Mouse (Mus musculus): Measurements from ENCODE around the gene Serac1.

DNA sequence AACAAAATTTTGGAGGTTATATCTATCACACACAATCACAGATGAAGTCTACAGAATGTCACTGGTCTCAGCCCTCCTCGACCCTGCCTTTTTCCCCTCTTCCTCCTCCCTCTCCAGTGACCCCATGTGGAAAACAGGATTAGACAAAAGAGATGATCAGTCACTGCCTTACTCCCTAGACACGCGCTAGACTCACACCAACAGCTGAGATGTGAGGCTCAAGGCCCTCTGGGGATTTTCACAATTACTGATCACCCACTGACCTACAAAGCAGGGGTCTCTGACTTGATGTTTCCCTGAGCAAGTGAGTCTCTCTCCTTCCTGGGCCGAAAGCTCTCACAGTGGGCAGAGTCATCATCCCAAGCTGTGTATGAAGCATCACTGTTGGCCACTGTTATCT is 26.7 kb downstream of the Serac1 start:
- TF ChIP-seq HCFC1 (IDR thresholded peaks at IDR 0.05; ENCODE audit: borderline replicate concordance, insufficient read depth, low read length) = no peak
- TF ChIP-seq MAFK (IDR thresholded peaks at IDR 0.05; ENCODE audit: insufficient read depth, low read depth, low read length) = no peak
- TF ChIP-seq ZNF384 (IDR thresholded peaks at IDR 0.05; ENCODE audit: low read depth, low read length) = no peak
- no peak for TF ChIP-seq CHD2 (IDR thresholded peaks at IDR 0.05; ENCODE audit: low read depth, low read length)
